Mouse (Mus musculus) midbrain, postnatal 0 days (tissue): ENCODE measurements around the gene Dusp1. TPM values are rescaled to one million over a fixed set of nuclear protein-coding genes. Genes with fewer than 3 reads are reported as not detected.
A peak's percentile ranks its signal among the peaks of the same experiment; 100 is the strongest.

Experiments used
- ATAC-seq: fragments of 200-750 bp; cut with Nextera tagmentation; 2 replicates; pipeline ENCODE4 v1.8.0; 2017; ENCODE audit warnings: moderate number of reproducible peaks, mild to moderate bottlenecking, moderate TSS enrichment, moderate library complexity; ENCODE audit not compliant: low FRiP score
- DNase-seq: peaks from one replicate; pipeline ENCODE4 v3.0.0-alpha.2; 2015; ENCODE audit warnings: low spot score
- H3K27ac ChIP-seq: fragments of 300-500 bp; sonication (generic); 2 replicates; pipeline ENCODE4 v1.5.1; 2014; ENCODE audit warnings: low read depth, mild to moderate bottlenecking, low read length, mixed read lengths
- H3K27me3 ChIP-seq: fragments of 300-500 bp; sonication (generic); 2 replicates; pipeline ENCODE4 v1.6.1; 2014; ENCODE audit warnings: low read length, control low read depth, mixed read lengths; ENCODE audit not compliant: insufficient read depth
- H3K36me3 ChIP-seq: fragments of 300-500 bp; sonication (generic); 2 replicates; pipeline ENCODE4 v1.6.1; 2014; ENCODE audit warnings: low read length, control low read depth, mixed read lengths; ENCODE audit not compliant: insufficient read depth
- H3K4me1 ChIP-seq: fragments of 300-500 bp; sonication (generic); 2 replicates; pipeline ENCODE4 v1.6.1; 2014; ENCODE audit warnings: mild to moderate bottlenecking, control low read depth, antibody characterized with exemption, low read length, mixed read lengths; ENCODE audit not compliant: insufficient read depth
- H3K4me2 ChIP-seq: fragments of 300-500 bp; sonication (generic); 2 replicates; pipeline ENCODE4 v1.6.1; 2014; ENCODE audit warnings: low read depth, mild to moderate bottlenecking, low read length, mixed read lengths; ENCODE audit not compliant: poor library complexity, severe bottlenecking
- H3K4me3 ChIP-seq: fragments of 300-500 bp; sonication (generic); 2 replicates; pipeline ENCODE4 v1.5.1; 2014; ENCODE audit warnings: low read depth, mild to moderate bottlenecking, low read length, moderate library complexity
- H3K9ac ChIP-seq: fragments of 300-500 bp; sonication (generic); replicated peaks from 2 replicates; pipeline ENCODE4 v1.6.1; 2014; ENCODE audit warnings: mild to moderate bottlenecking, low read length, moderate library complexity, mixed read lengths; ENCODE audit not compliant: poor library complexity, severe bottlenecking
- H3K9me3 ChIP-seq: fragments of 300-500 bp; sonication (generic); 2 replicates; pipeline ENCODE4 v1.6.1; 2016; ENCODE audit warnings: low read length, control low read depth
- CTCF ChIP-seq: IDR thresholded peaks from 2 replicates; pipeline ENCODE4 v1.5.1; 2016; ENCODE audit warnings: antibody characterized with exemption, mild to moderate bottlenecking
- WGBS: fragments of 180-500 bp; shearing (Covaris S2); extraction: QIAGEN DNeasy Blood & Tissue Kit; methylation state at CpG from one replicate; pipeline ENCODE4 v1.1.7; 2014; 5-methylcytosine and 5-hydroxymethylcytosine counted together
- polyA plus RNA-seq: library from polyadenylated mRNA; unstranded; fragments of >200 nt; fragmentation: Nextera tagmentation; extraction: Ambion mirVana; gene quantifications from 2 replicates; pipeline ENCODE4 v1.2.1, GENCODE M21; 2015
- total RNA-seq: library from RNA; depleted of rRNA; stranded (reverse); fragments of >200 nt; gene quantifications from 2 replicates; pipeline ENCODE4 v1.2.3, GENCODE M21; 2014

Gene Dusp1
- total and polyA plus RNA-seq, 2 experiments from 2014 or later = 26.0 to 46.8 TPM

DNA sequence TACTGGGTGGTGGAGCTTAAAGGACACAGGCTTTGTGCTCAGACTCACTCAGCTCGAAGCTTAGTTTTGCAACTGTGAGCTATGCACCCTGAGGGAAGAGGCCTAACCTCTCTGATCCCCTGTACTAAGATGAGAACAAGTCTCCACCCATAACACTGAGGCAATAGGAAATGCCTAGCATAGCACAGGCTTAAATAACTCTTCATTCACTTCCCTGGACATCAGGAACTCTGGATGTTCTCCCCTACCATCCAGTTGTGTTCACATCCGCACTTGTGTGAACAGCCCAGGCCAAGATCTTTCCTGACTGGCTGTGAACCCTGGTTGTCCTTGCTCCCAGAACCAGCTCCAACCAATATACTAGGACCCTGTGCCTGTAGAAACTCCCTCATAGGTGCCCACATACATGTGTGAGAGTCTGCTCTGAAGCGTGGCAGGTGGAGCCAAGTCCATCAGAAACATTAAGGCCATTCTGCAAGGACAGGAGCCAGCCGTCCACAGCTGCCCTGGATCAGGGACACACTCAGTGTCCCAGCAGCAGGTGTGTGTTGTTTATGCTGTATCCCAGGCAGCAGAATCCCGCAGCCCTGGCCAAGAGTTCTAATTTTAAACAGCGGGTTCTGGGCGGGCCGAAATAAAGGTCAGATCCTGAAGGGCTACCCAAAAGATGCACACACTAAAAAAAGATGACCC lies 73.1 kb downstream of the Dusp1 start:
- Histone ChIP-seq H3K9ac (no peak overlapping the region), H3K27ac (no peak overlapping the region), H3K4me1 (no peaks in the 10 kb centered on the region), H3K9me3 (no peaks in the 10 kb centered on the region; the same call in 1 of the 2 replicates), H3K4me3 (no peak overlapping the region), H3K4me2 (no peak overlapping the region), H3K36me3 (no peaks in the 10 kb centered on the region), H3K27me3 (no peaks in the 10 kb centered on the region)
- ATAC-seq = no peak
- WGBS = 85% methylated on average over 8 of the region's 8 CpGs
- no peak for DNase-seq
- TF ChIP-seq CTCF = no peak

GRCm38 (mm10) chr17:26487917-26488316 lies 74.0 kb downstream of the Dusp1 start:
- 91% methylated on average over 4 of the region's 4 CpGs for WGBS
- DNase-seq = no peak
- ATAC-seq = no peak

DNA sequence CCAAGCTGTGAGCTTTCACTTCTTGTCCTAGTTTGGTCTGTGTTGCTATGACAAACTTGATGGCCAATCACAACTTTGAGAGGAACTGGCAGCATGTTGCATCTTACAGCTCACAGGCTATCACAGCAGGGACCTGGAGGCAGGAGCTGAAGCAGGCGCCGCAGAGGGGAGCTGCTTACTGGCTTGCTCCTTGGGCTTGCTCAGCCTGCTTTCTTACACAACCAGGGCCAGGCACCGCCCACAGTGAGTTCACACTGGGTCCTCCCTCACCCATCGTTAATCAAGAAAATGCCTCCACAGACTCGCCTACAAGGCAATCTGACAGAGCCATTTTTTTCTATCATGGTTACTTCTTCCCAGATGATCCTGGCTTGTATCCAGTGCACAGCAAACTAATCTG lies 74.7 kb downstream of the Dusp1 start:
- TF ChIP-seq CTCF = no peak
- H3K4me3 ChIP-seq = no peak overlapping the region
- no peak overlapping the region for H3K9ac ChIP-seq
- DNase-seq (no peak), ATAC-seq (no peak)
- H3K4me1 ChIP-seq = no peaks in the 10 kb centered on the region
- WGBS = 68% methylated on average over 5 of the region's 5 CpGs
- no peak overlapping the region for H3K4me2 ChIP-seq
- no peaks in the 10 kb centered on the region for H3K36me3 ChIP-seq
- no peaks in the 10 kb centered on the region for H3K27me3 ChIP-seq
- H3K9me3 ChIP-seq = no peaks in the 10 kb centered on the region
- no peak overlapping the region for H3K27ac ChIP-seq

More at GRCm38 (mm10) chr17:26487917-26488316, 74.0 kb downstream of the Dusp1 start:
- Histone ChIP-seq H3K27me3 (no peaks in the 10 kb centered on the region), H3K36me3 (no peaks in the 10 kb centered on the region), H3K4me1 (no peaks in the 10 kb centered on the region), H3K4me3 (no peak overlapping the region), H3K9ac (no peak overlapping the region), H3K4me2 (no peak overlapping the region), H3K27ac (no peak overlapping the region), H3K9me3 (no peaks in the 10 kb centered on the region)
- TF ChIP-seq CTCF = no peak

- H3K4me2 ChIP-seq = no peak overlapping the region
- H3K36me3 ChIP-seq = no peaks in the 10 kb centered on the region
- DNase-seq (no peak), ATAC-seq (no peak)
- no peak for TF ChIP-seq CTCF
- H3K27me3 ChIP-seq = no peaks in the 10 kb centered on the region
- no peak overlapping the region for H3K4me3 ChIP-seq
- no peaks in the 10 kb centered on the region for H3K9me3 ChIP-seq
- 87% methylated on average over 14 of the region's 14 CpGs for WGBS
- no peak overlapping the region for H3K27ac ChIP-seq
- no peaks in the 10 kb centered on the region for H3K4me1 ChIP-seq
- H3K9ac ChIP-seq = no peak overlapping the region
These were observed 77.1 kb downstream of the Dusp1 start for GRCm38 (mm10) chr17:26484626-26485421.

GRCm38 (mm10) chr17:26480956-26481355 lies 81.0 kb downstream of the Dusp1 start:
- Histone ChIP-seq H3K36me3 (no peaks in the 10 kb centered on the region), H3K27me3 (no peaks in the 10 kb centered on the region), H3K4me3 (no peak overlapping the region), H3K9ac (no peak overlapping the region), H3K27ac (no peak overlapping the region), H3K4me1 (no peaks in the 10 kb centered on the region), H3K4me2 (no peak overlapping the region), H3K9me3 (no peaks in the 10 kb centered on the region)
- 75% methylated on average over 4 of the region's 4 CpGs for WGBS
- DNase-seq = no peak
- TF ChIP-seq CTCF = no peak
- no peak for ATAC-seq

GRCm38 (mm10) chr17:26479619-26480018 lies 82.3 kb downstream of the Dusp1 start:
- no peak for TF ChIP-seq CTCF
- H3K36me3 ChIP-seq = no peaks in the 10 kb centered on the region
- H3K4me1 ChIP-seq = no peaks in the 10 kb centered on the region
- H3K4me3 ChIP-seq = no peak overlapping the region
- H3K27ac ChIP-seq = no peak overlapping the region
- no peaks in the 10 kb centered on the region for H3K9me3 ChIP-seq
- WGBS = 69% methylated on average over 6 of the region's 6 CpGs
- no peak overlapping the region for H3K9ac ChIP-seq
- ATAC-seq = no peak
- no peaks in the 10 kb centered on the region for H3K27me3 ChIP-seq
- no peak overlapping the region for H3K4me2 ChIP-seq
- peak; percentile 62 for DNase-seq
